Mouse (Mus musculus) myocyte (in vitro differentiated cells): ENCODE measurements around the gene Gm10234.

ENCODE experiments used
- CEBPB ChIP-seq: IDR thresholded peaks from 2 replicates; pipeline ENCODE4 v1.6.1; 2011; ENCODE audit warnings: mild to moderate bottlenecking, moderate library complexity; ENCODE audit not compliant: poor library complexity, insufficient read depth, severe bottlenecking
- E2F4 ChIP-seq: IDR thresholded peaks from one replicate; pipeline ENCODE4 v1.6.1; 2011; ENCODE audit warnings: mild to moderate bottlenecking, control low read depth, moderate library complexity; ENCODE audit not compliant: insufficient read depth
- MAX ChIP-seq: IDR thresholded peaks from one replicate; pipeline ENCODE4 v1.6.1; 2011; ENCODE audit warnings: low read depth, mild to moderate bottlenecking, control low read depth
- MYOD1 ChIP-seq, 3 experiments: IDR thresholded peaks; one replicate each; pipeline ENCODE4 v1.6.1; 2011; ENCODE audit warnings: control low read depth in 2 of 3, low read depth in 2 of 3, mild to moderate bottlenecking in 2 of 3, moderate library complexity in 1 of 3; ENCODE audit not compliant: insufficient read length in 2 of 3, control insufficient read depth in 1 of 3
- MYOG ChIP-seq, 3 experiments: IDR thresholded peaks; one replicate each; pipeline ENCODE4 v1.6.1; 2011; ENCODE audit warnings: control low read depth in 2 of 3, low read depth in 2 of 3, mild to moderate bottlenecking in 2 of 3; ENCODE audit not compliant: insufficient read length in 2 of 3, control insufficient read depth in 1 of 3, insufficient read depth in 1 of 3
- POLR2A ChIP-seq: IDR thresholded peaks from one replicate; pipeline ENCODE4 v1.6.1; 2011; ENCODE audit warnings: low read depth, mild to moderate bottlenecking, control low read depth, moderate library complexity; ENCODE audit not compliant: insufficient read length
- POLR2AphosphoS2 ChIP-seq: IDR thresholded peaks from one replicate; pipeline ENCODE4 v1.6.1; 2011; ENCODE audit warnings: low read depth, control low read depth; ENCODE audit not compliant: insufficient read length
- REST ChIP-seq: IDR thresholded peaks from one replicate; pipeline ENCODE4 v1.6.1; 2011; ENCODE audit warnings: mild to moderate bottlenecking, control low read depth, moderate library complexity; ENCODE audit not compliant: insufficient read depth, insufficient read length
- SRF ChIP-seq: IDR thresholded peaks from one replicate; pipeline ENCODE4 v1.6.1; 2011; ENCODE audit warnings: low read depth; ENCODE audit not compliant: control insufficient read depth, insufficient read length
- TCF12 ChIP-seq: IDR thresholded peaks from one replicate; pipeline ENCODE4 v1.6.1; 2011; ENCODE audit warnings: mild to moderate bottlenecking, control low read depth; ENCODE audit not compliant: poor library complexity, insufficient read depth, severe bottlenecking
- USF1 ChIP-seq: IDR thresholded peaks from one replicate; pipeline ENCODE4 v1.6.1; 2011; ENCODE audit warnings: low read depth, mild to moderate bottlenecking, control low read depth, moderate library complexity

DNA sequence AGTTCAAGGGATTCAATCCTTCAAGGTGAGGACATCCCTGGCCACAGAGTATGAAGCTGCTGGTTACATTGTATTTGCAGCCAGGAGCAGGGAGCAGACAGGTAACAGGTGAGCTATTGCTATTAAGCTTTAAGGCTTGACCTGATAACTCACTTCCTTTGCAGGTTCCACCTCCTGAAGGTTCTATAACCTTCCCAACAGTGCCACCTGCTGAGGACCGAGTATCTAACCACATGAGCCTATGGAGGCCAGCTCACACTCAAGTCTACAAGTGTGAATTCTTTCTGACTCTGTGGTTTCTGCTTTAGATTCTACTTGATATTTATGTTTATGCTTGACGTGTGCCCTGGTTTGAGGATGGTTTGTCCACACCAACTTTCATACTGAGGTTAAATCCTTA, 21.3 kb upstream of the Gm10234 start:
- TF ChIP-seq MYOD1 (IDR thresholded peaks at IDR 0.05; ENCODE audit: control insufficient read depth in 1 of 3, insufficient read length in 2 of 3, low read depth in 2 of 3): no peak
- no peak for TF ChIP-seq POLR2A
- no peak for TF ChIP-seq E2F4
- TF ChIP-seq MYOG (IDR thresholded peaks at IDR 0.05; ENCODE audit: control insufficient read depth in 1 of 3, insufficient read depth in 1 of 3, insufficient read length in 2 of 3, low read depth in 2 of 3): no peak
- TF ChIP-seq POLR2AphosphoS2: no peak
- no peak for TF ChIP-seq CEBPB
- no peak for TF ChIP-seq USF1
- no peak for TF ChIP-seq TCF12
- no peak for TF ChIP-seq MAX
- no peak for TF ChIP-seq REST
- no peak for TF ChIP-seq SRF
